Mouse (Mus musculus): ENCODE measurements around the gene Gkn2. TPM values are rescaled to one million over a fixed set of nuclear protein-coding genes. Genes with fewer than 3 reads are reported as not detected.

Gene Gkn2
- total RNA-seq, 1 experiment from 2014 or later: not detected

DNA sequence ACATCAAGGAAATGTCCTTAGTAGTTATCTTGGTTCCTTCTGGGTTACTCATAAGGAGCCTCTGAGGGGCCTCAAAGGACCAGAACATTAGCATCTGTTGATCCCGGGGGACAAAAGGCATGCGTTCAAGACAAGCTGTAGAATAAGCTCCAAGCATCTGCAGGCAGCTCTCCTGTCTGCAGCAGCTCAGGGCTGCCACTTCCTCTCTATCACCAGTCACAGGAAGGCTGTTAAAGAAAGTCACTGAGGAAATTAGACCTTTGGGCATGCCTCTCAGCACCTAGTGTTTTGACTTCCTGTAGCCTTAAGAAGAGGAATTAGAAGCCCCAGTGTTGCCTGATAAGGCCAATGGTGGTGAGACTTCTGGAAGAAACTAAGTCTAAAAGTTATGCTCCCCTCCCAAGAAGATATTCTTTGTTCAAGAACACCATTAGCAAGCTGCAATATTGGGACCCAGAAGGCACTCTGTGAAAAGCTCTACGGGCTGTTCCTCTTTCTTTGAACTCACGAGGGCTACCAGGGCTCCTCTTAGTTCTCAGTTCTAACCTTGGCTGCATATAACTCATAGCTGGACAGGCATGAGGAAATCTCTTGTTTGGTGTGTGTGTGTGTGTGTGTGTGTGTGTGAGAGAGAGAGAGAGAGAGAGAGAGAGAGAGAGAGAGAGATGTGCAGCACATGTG is 26.9 kb downstream of the Gkn2 start:
- DNase-seq: no peak

DNA sequence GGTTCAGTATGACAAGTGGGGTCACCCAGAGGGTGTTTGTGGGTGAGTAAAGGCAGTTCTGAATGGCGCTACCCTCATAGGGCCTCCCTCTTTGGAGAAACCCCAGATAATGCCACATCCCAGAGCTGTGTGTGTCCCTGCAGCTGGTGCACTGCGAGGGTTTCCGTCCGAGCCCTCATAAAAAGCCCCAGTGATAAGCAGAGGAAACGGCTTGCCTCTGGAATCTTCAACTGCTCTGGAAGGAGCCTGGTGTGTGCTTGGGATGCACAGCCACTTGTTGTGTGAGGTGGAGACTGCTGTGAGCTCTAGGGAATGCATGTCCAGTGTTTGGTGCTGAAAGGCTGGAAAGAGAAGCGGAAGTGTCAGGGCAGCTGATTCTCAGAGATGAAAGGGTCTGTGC is 28.3 kb downstream of the Gkn2 start:
- no peak for DNase-seq

DNA sequence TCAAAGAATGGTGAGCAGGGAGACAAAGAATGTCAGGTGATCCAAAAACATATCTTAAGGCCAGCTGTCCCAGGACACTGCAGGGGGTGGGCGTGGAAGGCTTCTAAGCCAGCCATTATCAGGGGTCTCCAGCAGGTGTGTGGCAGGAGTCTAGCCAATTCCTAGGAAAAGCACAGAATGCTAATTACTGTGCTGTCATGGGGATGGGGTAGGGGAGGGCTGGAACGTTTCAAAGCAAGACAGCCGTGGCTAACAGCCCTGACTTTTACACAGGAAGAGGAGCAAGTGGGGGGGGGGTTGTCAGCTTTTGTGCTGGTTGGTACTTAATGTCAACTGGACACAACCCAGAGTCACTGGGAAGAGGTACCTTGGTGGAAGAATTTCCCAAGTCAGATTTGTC is 38.9 kb downstream of the Gkn2 start:
- no peak for DNase-seq

DNA sequence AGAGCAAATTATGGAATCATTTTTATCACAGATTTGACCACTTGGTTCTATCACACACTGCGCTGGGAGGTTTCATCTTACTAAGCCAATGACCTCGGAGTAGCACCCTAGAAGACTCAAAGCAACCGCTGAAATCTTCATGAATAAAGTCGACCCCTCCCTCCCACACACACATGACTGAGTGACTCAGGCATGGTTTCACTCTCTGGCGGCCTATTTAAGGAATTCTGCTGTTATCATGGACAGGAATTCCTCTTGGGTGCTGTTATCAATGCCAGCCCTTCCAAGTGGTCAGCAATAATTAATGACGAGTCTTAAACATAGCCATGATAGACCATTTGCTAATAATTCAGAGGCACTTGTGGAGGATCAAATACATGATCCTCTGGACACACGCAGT is 49.1 kb downstream of the Gkn2 start:
- DNase-seq: no peak

DNA sequence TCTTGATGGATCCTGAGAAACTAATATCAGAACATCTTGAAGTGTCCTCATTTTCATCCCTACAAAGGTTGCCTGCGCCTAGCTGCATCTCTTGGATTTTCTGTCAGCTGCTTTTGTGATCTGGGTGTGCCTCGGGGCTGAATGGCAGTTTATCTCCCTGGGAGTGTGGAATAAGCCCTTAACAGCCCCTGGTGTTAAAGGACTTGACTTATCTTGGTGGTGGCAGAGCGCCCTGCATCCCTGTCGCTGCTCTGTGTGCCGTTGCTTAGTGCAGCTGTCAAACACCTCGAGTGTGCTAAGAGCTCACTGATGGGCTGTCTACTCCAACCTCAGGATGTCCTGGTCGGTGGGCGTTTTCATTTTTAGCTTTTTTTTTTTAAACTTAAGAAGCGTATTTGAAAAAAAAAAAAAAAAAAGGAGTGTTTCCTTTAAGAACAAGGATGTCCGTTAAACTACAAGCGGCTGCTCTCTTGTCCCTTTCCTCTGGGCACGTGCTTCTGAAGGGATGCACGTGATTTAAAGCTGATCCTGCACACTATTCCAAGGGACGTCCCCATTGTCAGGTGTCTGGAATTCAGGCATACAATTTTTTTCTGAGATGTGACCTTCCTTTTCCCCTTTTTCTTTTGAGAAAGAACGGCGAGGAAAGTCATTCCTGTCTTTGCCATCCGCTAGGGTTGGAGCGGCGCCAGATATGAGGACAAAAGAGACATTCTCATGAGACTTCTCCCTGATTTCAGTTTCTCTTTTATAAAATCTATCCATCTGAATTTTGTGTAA is 51.1 kb downstream of the Gkn2 start:
- DNase-seq: peak; percentile 49

DNA sequence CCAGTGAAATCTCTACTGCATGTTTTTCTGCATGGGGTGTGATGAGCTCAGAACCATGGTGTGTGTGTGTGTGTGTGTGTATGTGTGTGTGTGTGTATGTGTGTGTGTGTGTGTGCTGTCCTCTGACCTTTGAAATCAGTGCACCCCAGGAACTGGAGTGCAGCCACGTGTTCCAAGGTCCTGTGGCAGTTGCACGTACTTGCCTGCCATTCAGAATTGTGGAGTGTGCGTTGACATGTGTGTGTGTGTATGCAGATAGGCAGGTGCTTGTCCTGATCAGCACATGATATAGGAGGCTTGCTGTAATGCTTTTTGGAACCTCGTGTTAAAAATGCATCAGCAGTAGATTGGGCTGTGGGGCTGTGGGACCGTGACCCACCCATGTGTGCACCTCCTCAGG is 53.8 kb downstream of the Gkn2 start:
- no peak for DNase-seq

DNA sequence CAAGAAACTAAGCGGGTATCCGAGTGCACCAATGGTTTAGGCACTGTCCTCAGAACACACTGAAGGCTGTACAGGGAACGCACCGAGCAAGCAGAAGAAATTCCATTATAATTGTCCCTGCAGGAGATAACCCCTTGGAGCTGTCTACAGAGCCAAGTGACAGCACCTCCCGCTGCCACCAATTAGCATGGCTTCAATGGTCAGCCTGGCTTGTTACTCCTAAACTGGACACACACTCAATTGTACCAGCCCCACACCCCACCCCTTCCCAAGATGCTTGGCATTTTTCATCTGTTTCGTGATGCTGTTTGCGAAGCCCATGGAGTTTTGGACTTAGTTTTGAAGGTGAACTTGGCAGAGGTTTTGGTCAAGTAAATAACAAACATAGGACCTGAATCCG is 54.5 kb downstream of the Gkn2 start:
- no peak for DNase-seq

DNA sequence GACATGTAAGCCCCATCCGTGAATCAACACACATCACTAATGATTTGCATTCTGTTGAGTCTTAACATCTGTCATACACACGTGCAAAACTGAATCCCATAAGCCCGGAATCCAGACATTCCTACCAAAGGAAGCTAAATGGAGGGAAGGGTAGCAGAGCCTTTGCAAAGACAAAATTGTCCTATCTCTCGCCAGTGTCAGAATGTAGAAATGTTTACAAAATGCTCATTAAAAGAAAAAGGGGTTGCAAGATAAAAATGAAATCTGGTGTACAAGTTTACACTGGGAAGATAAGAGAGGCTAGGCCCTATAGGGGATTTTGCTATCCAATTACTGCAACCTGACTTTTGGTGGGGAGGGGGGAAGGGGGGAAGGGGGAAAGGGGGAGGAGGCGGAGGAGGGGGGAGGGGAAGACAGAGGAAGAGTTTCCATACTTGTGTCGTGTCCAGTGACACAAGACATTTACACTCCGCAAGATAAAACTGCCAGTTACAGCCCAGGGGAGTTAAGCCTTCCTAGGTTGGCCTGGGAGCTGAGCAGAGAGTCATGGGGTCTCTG is 55.4 kb downstream of the Gkn2 start, which contains the start of gene Bmp10:
Gene Bmp10, plus strand, starts transcription at position 508 of the 558 bp plus-strand sequence.
- DNase-seq: no peak

Other genes starting within 250 kb of the Gkn2 start
- 24.9 and 26.5 TPM in 2 replicates for gene Antxr1, start 37.5 kb upstream of the Gkn2 start, total RNA-seq (2021)
- not detected in 2 replicates for gene Gkn1, start 22.4 kb upstream of the Gkn2 start, total RNA-seq (2021)
- gene Gkn3, start 15.6 kb downstream of the Gkn2 start, total RNA-seq (2021): 1.2 and 1.4 TPM in 2 replicates
- gene Bmp10, start 55.6 kb downstream of the Gkn2 start, total RNA-seq (2021): 0.67 TPM in 1 of 2 replicates, not detected in the other
- gene Arhgap25, start 159.9 kb downstream of the Gkn2 start, total RNA-seq (2021): 5.2 and 10.5 TPM in 2 replicates
- gene Prokr1, start 217.4 kb downstream of the Gkn2 start, total RNA-seq (2021): 0.71 and 0.93 TPM in 2 replicates